Mouse (Mus musculus) spleen, adult 10 weeks (tissue): Measurements from ENCODE around the gene Gm26558. TPM values are rescaled to one million over a fixed set of nuclear protein-coding genes. Genes with fewer than 3 reads are reported as not detected.

ENCODE experiments used
- polyA plus RNA-seq: library from polyadenylated mRNA; stranded (reverse); fragments of 350-450 nt; fragmentation: Illumina TruSeq; extraction: RNeasy Lipid Tissue Mini Kit (QIAGEN cat#74804); gene quantifications from one replicate; pipeline ENCODE4 v1.2.3, GENCODE M21; 2015; ENCODE audit warnings: low replicate concordance; ENCODE audit not compliant: insufficient read depth

Gene Gm26558
- polyA plus RNA-seq, result not detected

GRCm38 (mm10) chr2:70661715-70662495 is at the start of gene Gm26558:
Gene Gm26558, minus strand, starts transcription at chr2:70662108.

GRCm38 (mm10) chr2:70660887-70661714 is 807 bp downstream of the Gm26558 start, which contains the start of gene Gorasp2:
Gene Gorasp2, plus strand, starts transcription at chr2:70661576.

Other genes with a start within 250 kb of the Gm26558 start
- gene Sp5, start 187.2 kb downstream of the Gm26558 start, polyA plus RNA-seq, result not detected
- gene Erich2, start 153.3 kb downstream of the Gm26558 start, polyA plus RNA-seq, result 0.35 TPM
- gene Gad1, start 109.0 kb downstream of the Gm26558 start, polyA plus RNA-seq, result 6.4 TPM
- 80.0 TPM for gene Gorasp2, start 532 bp downstream of the Gm26558 start, polyA plus RNA-seq
- gene Tlk1, start 163.6 kb upstream of the Gm26558 start, polyA plus RNA-seq, result 99.5 TPM